Mouse (Mus musculus) cerebellum, adult 9-10 months (tissue): Measurements from ENCODE around the gene H60b.
"Not testable (repeated sequence)": the region's sequence is repeated elsewhere in the genome, so short reads cannot be mapped to it uniquely, and the experiment has no call there.

Experiments
- DNase-seq: peaks from one replicate; pipeline ENCODE4 v3.0.0; 2022

Gene H60b

GRCm38 (mm10) chr10:22278468-22278867 lies 120.1 kb downstream of the H60b start:
- not testable (repeated sequence) for DNase-seq

DNA sequence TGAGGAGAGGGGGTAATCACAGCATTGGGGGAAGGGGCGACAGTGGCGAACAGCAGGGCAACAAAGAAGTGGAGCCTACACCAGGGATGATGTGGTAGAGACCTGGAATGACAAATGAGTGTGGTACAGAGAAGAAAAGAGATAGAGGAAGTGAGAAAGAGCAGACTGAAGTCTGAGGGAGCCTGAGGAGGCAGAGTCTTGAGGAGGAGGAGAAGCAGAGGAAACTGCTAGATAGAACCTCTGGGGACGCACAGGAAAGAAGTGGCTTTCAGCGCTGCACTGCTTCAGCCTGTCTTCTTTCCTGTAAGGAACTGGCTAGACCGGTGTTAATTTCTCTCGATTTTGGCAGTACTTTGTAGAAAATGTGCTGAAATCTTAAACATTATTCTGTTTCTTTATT lies 124.4 kb downstream of the H60b start:
- DNase-seq, result no peak

DNA sequence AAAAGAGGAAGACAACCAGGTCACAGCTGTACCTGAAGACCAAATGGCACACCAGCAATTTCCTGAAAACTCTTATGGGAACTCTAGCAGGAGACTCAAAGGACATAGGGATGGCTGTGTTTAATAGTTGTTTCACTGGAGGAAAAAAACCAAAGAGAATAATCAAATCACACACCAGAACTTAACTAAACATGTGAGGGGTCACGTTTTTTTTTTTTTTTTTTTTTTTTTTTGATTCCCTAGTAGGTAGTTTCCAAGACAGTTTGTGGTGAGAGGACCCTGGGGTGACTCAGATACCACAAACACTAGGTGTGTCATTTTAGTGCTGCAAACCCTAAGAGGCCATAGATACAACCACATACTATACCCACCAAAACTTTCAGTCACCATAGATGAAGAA lies 137.3 kb downstream of the H60b start:
- no peak for DNase-seq

GRCm38 (mm10) chr10:22297033-22297762 lies 138.8 kb downstream of the H60b start:
- no peak for DNase-seq

- DNase-seq, result no peak
These were observed 139.5 kb downstream of the H60b start for GRCm38 (mm10) chr10:22297766-22298461.

GRCm38 (mm10) chr10:22299324-22299723 lies 140.9 kb downstream of the H60b start:
- DNase-seq, result no peak

GRCm38 (mm10) chr10:22301641-22302040 lies 143.3 kb downstream of the H60b start:
- DNase-seq, result no peak

DNA sequence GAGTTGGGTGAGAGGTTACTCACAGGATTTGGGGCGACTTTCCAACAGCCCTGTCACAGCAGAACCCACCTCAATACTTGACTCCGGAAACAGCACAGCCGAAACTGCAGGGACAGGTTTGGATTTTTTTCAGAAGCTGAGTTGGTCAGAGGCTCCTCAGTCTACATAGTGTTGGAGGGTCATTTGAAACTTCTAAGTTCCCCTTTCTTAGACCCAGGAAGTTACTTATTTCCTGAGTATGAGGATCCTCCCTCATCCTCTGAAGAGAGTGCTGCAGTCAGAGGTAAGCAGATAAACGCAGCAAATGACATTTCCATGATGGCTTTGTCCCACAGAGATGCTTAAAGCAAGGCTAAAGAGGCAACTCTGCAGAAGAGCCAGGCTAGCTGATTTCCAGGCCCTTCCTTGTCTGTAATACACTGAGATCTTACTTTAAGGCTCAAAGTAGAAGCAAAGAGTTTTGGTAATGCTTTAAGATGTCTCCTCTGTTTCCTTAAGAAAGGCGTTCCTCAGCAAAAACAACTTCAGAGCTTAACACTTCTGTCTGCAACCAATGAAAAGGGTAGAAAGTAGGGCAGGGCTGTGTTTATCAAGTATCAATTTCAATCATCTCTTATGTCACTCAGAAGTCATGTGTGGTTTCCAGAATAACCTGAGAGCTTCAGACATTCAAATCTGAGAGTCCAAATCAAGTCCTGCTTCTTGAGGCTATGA lies 144.1 kb downstream of the H60b start:
- no peak for DNase-seq

DNA sequence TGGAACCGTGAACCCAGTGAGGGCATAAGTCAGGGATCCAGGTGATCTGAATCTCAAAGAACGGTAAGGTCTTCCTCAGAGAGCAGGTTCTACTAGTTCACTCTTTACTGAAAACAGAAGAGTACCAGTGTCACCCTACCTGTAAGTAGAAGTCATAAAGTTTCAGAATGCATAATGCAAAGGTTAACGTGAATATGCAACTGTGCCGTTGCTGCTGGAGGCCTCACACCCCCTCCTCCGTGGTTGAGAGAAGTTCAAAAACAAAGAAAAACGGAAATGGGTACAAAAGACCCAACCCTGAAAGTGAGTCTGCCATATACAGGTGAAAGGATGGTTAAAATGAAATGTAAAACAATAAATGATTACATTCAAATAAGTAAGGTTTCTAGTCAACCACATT lies 145.3 kb downstream of the H60b start:
- DNase-seq, result no peak

DNA sequence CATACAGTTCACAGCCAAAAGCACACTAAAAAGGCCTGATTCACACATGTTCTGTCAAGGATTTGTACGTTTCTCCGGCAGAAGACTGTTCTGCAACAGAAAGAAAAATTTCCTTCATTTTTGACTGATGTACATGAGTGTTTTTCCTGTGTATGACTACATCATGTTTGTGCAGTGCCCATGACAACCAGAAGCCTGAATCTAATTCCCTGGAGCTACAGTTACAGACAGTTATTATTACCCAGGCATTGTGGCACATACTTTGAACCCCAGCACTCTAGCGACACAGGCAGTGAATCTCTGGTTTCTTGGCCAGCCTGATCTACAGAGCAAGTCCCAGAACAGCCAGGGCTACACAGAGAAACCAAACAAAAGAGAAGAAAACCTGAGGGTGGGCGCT lies 147.4 kb downstream of the H60b start:
- no peak for DNase-seq

DNA sequence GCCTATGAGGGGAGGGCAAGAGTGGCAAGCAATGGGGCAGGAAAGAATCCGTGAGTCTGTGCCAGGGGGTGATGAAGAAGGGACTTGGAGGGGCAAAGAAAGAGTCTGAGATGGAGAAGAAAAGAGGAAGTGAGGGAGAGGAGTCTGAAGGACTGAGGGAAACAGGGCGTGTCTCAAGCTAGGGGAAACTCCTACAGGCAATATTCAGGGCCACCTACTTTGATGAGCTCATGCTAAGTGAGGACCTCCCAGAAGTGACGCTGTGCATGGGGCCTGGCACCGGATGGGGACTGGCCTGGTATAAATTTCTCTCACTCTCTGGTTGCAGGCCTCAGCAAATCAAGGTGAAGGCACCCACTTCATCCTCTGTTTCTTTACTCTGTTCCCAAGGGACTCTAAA lies 148.1 kb downstream of the H60b start:
- no peak for DNase-seq

DNA sequence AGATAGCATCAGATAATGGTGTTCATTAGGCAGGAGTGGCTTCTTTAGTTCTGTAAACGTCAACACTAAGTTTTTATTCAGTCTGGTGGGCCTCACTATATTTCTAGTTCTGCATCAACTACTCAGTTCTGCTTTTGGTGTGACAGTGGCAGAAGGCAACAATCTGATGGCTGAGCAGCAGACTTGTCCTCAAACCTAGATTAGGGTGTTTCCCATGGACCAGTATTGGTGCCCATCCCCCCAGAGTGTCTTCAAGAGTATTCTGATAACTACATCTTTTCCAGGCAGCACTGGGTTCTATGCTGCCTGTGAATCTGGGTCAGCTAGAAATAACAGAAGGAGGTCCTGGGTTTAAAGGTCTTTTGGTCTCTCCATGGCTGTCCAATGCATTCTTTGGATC lies 149.8 kb downstream of the H60b start:
- DNase-seq, result no peak

- no peak for DNase-seq
These were observed 164.5 kb downstream of the H60b start for GRCm38 (mm10) chr10:22322858-22323257.
